Mouse (Mus musculus): ENCODE results near the gene Alg3. TPM values are rescaled to one million over a fixed set of nuclear protein-coding genes. Genes with fewer than 3 reads are reported as not detected.
A peak's percentile ranks its signal among the peaks of the same experiment; 100 is the strongest.

The Alg3 gene
- polyA plus RNA-seq, 1 experiment from 2014 or later, result 54.5 TPM

DNA sequence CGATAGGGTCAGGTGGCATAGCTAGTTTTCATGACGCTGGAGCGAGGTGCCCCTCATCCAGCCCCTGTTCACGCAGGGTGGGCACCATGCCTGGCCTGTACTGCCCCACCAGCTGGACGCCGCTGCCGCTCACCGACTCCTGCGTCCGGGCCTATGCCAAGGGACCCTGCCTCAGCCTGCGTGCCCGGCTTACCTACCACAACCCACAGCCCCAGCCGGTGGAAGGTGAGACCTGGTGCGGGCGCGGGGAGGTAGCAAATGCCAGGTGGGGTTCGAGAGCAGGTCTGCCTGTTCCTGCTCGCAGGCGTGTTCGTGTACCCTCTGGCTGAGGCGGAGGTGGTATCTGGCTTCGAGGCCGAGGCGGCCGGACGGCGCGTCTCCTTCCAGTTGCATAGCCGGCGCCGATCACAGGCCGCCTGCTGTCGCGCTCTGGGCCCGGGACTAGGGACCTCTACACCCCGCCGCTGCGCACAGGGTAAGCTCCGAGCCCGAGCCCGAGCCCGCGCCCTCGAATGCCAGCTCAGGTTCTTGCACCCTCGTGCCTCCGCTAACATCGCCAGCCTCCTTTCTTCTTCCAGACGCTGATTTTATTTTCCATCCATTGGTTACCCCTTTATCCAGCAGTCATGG is 20.3 kb downstream of the Alg3 start:
- no peaks in the 10 kb centered on the region for H3K9me3 ChIP-seq (ENCODE audit: control insufficient read depth, low read length)
- H3K4me2 ChIP-seq (replicated peaks; ENCODE audit: low read depth, low read length), result peak overlapping the region; percentile 14; the same call in 1 of the 2 replicates
- ATAC-seq (ENCODE audit: low FRiP score), result no peak
- WGBS, result 4% methylated on average over 48 of the region's 48 CpGs
- H3K27ac ChIP-seq (ENCODE audit: low read depth, low read length), result no peak overlapping the region
- peaks cover 10% of the 10 kb centered on the region for H3K4me1 ChIP-seq (replicated peaks; ENCODE audit: control insufficient read depth, insufficient read depth, low read length)
- H3K36me3 ChIP-seq (ENCODE audit: control insufficient read depth, insufficient read depth, low read length), result no peaks in the 10 kb centered on the region
- DNase-seq (ENCODE audit: low spot score), result peak; percentile 46
- peaks cover 52% of the 10 kb centered on the region for H3K27me3 ChIP-seq (ENCODE audit: control insufficient read depth, insufficient read depth, low read length)
- peak overlapping the region; percentile 49 for H3K4me3 ChIP-seq (ENCODE audit: low read depth, low read length)
- H3K9ac ChIP-seq (ENCODE audit: low read depth, low read length), result peak overlapping the region; percentile 4; the same call in 1 of the 2 replicates

DNA sequence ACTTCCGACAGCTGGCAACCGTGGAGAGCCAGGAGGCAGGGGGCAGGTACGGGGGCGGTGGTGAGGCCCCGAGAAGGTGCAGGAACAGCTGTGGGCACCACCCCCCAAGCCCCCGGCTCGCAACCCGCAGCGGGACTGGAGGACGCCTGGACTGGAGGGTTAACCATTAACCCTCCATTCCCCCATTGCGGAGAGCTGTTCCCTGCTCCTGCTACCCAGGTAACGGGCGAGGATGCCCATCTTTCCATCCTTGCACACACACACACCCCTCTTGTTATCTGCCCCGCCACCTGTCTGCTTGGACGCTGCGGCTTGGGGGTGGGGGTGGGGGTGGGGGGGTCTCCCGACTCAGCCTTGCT is 20.9 kb downstream of the Alg3 start:
- Histone ChIP-seq H3K4me1 (replicated peaks; ENCODE audit: control insufficient read depth, insufficient read depth, low read length) (peaks cover 10% of the 10 kb centered on the region), H3K36me3 (ENCODE audit: control insufficient read depth, insufficient read depth, low read length) (no peaks in the 10 kb centered on the region), H3K4me3 (ENCODE audit: low read depth, low read length) (peak overlapping the region; percentile 49), H3K27me3 (ENCODE audit: control insufficient read depth, insufficient read depth, low read length) (peaks cover 52% of the 10 kb centered on the region), H3K27ac (ENCODE audit: low read depth, low read length) (no peak overlapping the region), H3K9ac (ENCODE audit: low read depth, low read length) (peak overlapping the region; percentile 40; the same call in 1 of the 2 replicates), H3K4me2 (replicated peaks; ENCODE audit: low read depth, low read length) (peak overlapping the region; percentile 74), H3K9me3 (ENCODE audit: control insufficient read depth, low read length) (no peaks in the 10 kb centered on the region)
- ATAC-seq (ENCODE audit: low FRiP score) (peak; percentile 31; the same call in 1 of the 2 replicates), DNase-seq (ENCODE audit: low spot score) (no peak)
- WGBS, result 3% methylated on average over 17 of the region's 17 CpGs

DNA sequence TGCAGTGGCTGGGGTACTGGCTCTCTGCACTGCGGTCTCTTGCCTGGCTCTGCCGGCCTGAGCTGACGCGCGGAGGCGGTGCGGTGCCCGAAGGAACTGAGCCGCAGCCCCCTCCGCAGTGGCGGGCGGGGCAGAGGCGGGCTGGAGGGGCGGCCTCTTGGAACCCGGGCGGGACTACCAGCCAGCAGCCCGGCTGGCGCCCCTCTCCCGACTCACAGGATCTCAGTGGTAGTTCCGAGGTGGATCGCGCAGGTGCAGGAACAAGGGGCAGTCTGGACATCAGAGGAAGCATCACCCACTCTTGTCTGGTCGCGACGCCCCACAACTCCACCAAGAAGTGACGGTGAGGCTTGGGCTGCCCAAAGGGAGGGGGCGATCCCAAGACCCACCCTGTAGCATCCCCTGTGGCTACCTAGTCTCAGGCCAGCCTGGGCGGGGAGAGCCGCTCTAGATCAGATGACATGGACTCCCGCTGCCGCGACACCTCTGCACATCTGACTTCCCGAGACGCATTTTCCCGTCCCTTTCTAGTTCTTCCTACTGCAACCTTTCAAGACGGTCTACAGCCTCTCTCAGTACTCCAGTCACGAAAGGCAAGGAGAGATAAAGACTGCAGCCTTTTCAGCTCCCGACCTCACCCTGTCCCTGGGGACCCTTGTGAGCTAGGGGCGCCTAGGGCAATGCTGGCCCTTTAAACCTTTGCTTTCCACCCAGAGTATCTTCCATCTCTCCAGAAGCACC is 21.4 kb downstream of the Alg3 start:
- H3K36me3 ChIP-seq (ENCODE audit: control insufficient read depth, insufficient read depth, low read length), result no peaks in the 10 kb centered on the region
- peaks cover 10% of the 10 kb centered on the region for H3K4me1 ChIP-seq (replicated peaks; ENCODE audit: control insufficient read depth, insufficient read depth, low read length)
- H3K4me3 ChIP-seq (ENCODE audit: low read depth, low read length), result peak overlapping the region; percentile 49
- WGBS, result under 1% methylated on average over 35 of the region's 39 CpGs
- ATAC-seq (ENCODE audit: low FRiP score) (peak; percentile 82; the same call in 1 of the 2 replicates), DNase-seq (ENCODE audit: low spot score) (peak; percentile 72)
- H3K27ac ChIP-seq (ENCODE audit: low read depth, low read length), result no peak overlapping the region
- peaks cover 50% of the 10 kb centered on the region for H3K27me3 ChIP-seq (ENCODE audit: control insufficient read depth, insufficient read depth, low read length)
- H3K4me2 ChIP-seq (replicated peaks; ENCODE audit: low read depth, low read length), result peak overlapping the region; percentile 74
- H3K9me3 ChIP-seq (ENCODE audit: control insufficient read depth, low read length), result no peaks in the 10 kb centered on the region
- peak overlapping the region; percentile 40; the same call in 1 of the 2 replicates for H3K9ac ChIP-seq (ENCODE audit: low read depth, low read length)

DNA sequence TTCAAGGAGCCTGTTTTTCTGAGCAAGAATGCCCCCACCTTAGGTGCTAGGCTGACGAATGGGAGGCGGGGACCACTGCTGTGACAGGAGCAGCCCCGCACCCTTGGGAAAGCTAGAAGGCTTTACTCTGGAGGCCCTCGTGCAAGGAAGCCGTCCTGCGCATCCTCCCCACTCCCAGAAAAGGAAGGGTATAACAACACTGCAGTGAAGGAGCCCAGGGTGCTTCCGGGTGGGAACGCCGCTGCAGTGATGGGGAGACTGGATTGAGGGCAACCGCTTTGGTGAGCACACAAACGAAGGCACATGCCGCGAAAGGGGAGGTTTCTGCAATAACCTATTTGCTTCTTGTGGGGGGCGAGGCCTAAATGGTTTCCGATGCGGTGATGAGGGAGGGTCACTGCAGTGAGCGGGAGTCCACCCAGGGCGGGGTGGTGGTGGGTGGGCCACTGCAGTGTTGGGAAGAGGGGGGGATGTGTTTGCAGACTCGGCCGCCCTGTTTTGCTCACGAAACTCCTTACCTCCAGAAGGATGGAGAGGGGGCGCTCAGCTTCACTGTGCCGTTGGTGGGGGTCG is 22.1 kb downstream of the Alg3 start, which contains the start of gene Vwa5b2:
Gene Vwa5b2, plus strand, starts transcription at position 106 of the 573 bp plus-strand sequence.
- Histone ChIP-seq H3K9me3 (ENCODE audit: control insufficient read depth, low read length) (no peaks in the 10 kb centered on the region), H3K36me3 (ENCODE audit: control insufficient read depth, insufficient read depth, low read length) (no peaks in the 10 kb centered on the region), H3K4me1 (replicated peaks; ENCODE audit: control insufficient read depth, insufficient read depth, low read length) (peaks cover 10% of the 10 kb centered on the region), H3K27ac (ENCODE audit: low read depth, low read length) (no peak within 1 kb of the TSS), H3K27me3 (ENCODE audit: control insufficient read depth, insufficient read depth, low read length) (peaks cover 50% of the 10 kb centered on the region), H3K9ac (ENCODE audit: low read depth, low read length) (peak within 1 kb of the TSS; percentile 40), H3K4me2 (replicated peaks; ENCODE audit: low read depth, low read length) (peak within 1 kb of the TSS; percentile 74), H3K4me3 (ENCODE audit: low read depth, low read length) (peak within 1 kb of the TSS; percentile 49)
- under 1% methylated on average over 22 of the region's 24 CpGs for WGBS
- DNase-seq (ENCODE audit: low spot score) (peak; percentile 58), ATAC-seq (ENCODE audit: low FRiP score) (peak; percentile 40)

GRCm38 (mm10) chr16:20565075-20565474 is 46.5 kb downstream of the Alg3 start:
- no peak overlapping the region for H3K4me2 ChIP-seq (replicated peaks; ENCODE audit: low read depth, low read length)
- H3K27me3 ChIP-seq (ENCODE audit: control insufficient read depth, insufficient read depth, low read length), result no peaks in the 10 kb centered on the region
- no peak overlapping the region for H3K4me3 ChIP-seq (ENCODE audit: low read depth, low read length)
- H3K9ac ChIP-seq (ENCODE audit: low read depth, low read length), result no peak overlapping the region
- DNase-seq (ENCODE audit: low spot score) (no peak), ATAC-seq (ENCODE audit: low FRiP score) (no peak)
- no peaks in the 10 kb centered on the region for H3K4me1 ChIP-seq (replicated peaks; ENCODE audit: control insufficient read depth, insufficient read depth, low read length)
- no peaks in the 10 kb centered on the region for H3K9me3 ChIP-seq (ENCODE audit: control insufficient read depth, low read length)
- no peak overlapping the region for H3K27ac ChIP-seq (ENCODE audit: low read depth, low read length)
- WGBS, result 73% methylated on average over 1 of the region's 1 CpGs
- H3K36me3 ChIP-seq (ENCODE audit: control insufficient read depth, insufficient read depth, low read length), result peaks cover 4% of the 10 kb centered on the region; the same call in 1 of the 2 replicates

DNA sequence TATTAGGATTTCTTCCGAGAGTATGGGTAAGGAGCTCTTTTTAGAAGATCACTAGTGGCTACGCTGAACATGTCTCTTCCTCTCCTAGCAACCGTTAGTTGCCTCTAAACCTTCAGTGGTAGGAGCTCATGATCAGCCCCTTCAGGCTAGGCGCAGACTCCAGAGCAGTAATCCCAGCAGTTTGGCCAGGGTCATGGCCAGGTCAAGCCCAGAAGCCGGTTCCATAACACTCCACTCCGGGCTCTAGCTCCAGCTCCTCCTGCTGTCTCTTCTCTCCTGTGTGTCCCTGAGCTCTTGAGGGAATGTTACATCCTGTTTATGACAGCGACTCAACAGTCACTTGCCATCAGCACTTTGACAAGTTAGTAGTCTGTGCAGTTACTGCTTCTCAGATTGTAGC is 54.2 kb downstream of the Alg3 start:
- DNase-seq (ENCODE audit: low spot score) (no peak), ATAC-seq (ENCODE audit: low FRiP score) (no peak)
- no peak overlapping the region for H3K4me3 ChIP-seq (ENCODE audit: low read depth, low read length)
- no peak overlapping the region for H3K9ac ChIP-seq (ENCODE audit: low read depth, low read length)
- no peak overlapping the region for H3K27ac ChIP-seq (ENCODE audit: low read depth, low read length)
- no peaks in the 10 kb centered on the region for H3K4me1 ChIP-seq (replicated peaks; ENCODE audit: control insufficient read depth, insufficient read depth, low read length)
- no peak overlapping the region for H3K4me2 ChIP-seq (replicated peaks; ENCODE audit: low read depth, low read length)
- WGBS, result 85% methylated on average over 7 of the region's 7 CpGs
- H3K36me3 ChIP-seq (ENCODE audit: control insufficient read depth, insufficient read depth, low read length), result peaks cover 14% of the 10 kb centered on the region; the same call in 1 of the 2 replicates
- H3K9me3 ChIP-seq (ENCODE audit: control insufficient read depth, low read length), result no peaks in the 10 kb centered on the region
- no peaks in the 10 kb centered on the region for H3K27me3 ChIP-seq (ENCODE audit: control insufficient read depth, insufficient read depth, low read length)

MicroRNAs within 50 kb of the gene (microRNA counts, 519-probe panel; counts per million panel counts)
- 4,279 counts per million, percentile 44 among the panel's probes with 10 or more counts for microRNA mmu-miR-1224

Other genes with a start within 250 kb of the Alg3 start
- 65.4 and 89.9 TPM in 2 replicates for gene Abcc5, start 185.3 kb downstream of the Alg3 start, polyA plus RNA-seq (2014; fragmentation: Nextera tagmentation; extraction: Ambion mirVana)
- 132 and 139 TPM in 2 replicates for gene Eif2b5, start 112.9 kb downstream of the Alg3 start, polyA plus RNA-seq (2014; fragmentation: Nextera tagmentation; extraction: Ambion mirVana)
- gene Dvl3, start 94.8 kb downstream of the Alg3 start, polyA plus RNA-seq (2014; fragmentation: Nextera tagmentation; extraction: Ambion mirVana), result 50.8 and 58.9 TPM in 2 replicates
- gene Ap2m1, start 76.3 kb downstream of the Alg3 start, polyA plus RNA-seq (2014; fragmentation: Nextera tagmentation; extraction: Ambion mirVana), result 923 and 941 TPM in 2 replicates
- 52.4 and 63.1 TPM in 2 replicates for gene Abcf3, start 63.2 kb downstream of the Alg3 start, polyA plus RNA-seq (2014; fragmentation: Nextera tagmentation; extraction: Ambion mirVana)
- 1.6 and 4.1 TPM in 2 replicates for gene Vwa5b2, start 22.3 kb downstream of the Alg3 start, polyA plus RNA-seq (2014; fragmentation: Nextera tagmentation; extraction: Ambion mirVana)
- gene Eef1akmt4, start 142 bp downstream of the Alg3 start, polyA plus RNA-seq (2014; fragmentation: Nextera tagmentation; extraction: Ambion mirVana), result 26.9 and 32.5 TPM in 2 replicates
- not detected in 2 replicates for gene Gm49333, start 125 bp downstream of the Alg3 start, polyA plus RNA-seq (2014; fragmentation: Nextera tagmentation; extraction: Ambion mirVana)
- 6.0 and 6.2 TPM in 2 replicates for gene Camk2n2, start 9.6 kb upstream of the Alg3 start, polyA plus RNA-seq (2014; fragmentation: Nextera tagmentation; extraction: Ambion mirVana)
- gene Ece2, start 18.1 kb upstream of the Alg3 start, polyA plus RNA-seq (2014; fragmentation: Nextera tagmentation; extraction: Ambion mirVana), result 3.1 and 3.5 TPM in 2 replicates
- 427 and 504 TPM in 2 replicates for gene Psmd2, start 39.9 kb upstream of the Alg3 start, polyA plus RNA-seq (2014; fragmentation: Nextera tagmentation; extraction: Ambion mirVana)
- 140 and 173 TPM in 2 replicates for gene Eif4g1, start 56.6 kb upstream of the Alg3 start, polyA plus RNA-seq (2014; fragmentation: Nextera tagmentation; extraction: Ambion mirVana)
- 11.2 and 11.8 TPM in 2 replicates for gene Fam131a, start 81.5 kb upstream of the Alg3 start, polyA plus RNA-seq (2014; fragmentation: Nextera tagmentation; extraction: Ambion mirVana)
- 103 and 105 TPM in 2 replicates for gene Polr2h, start 105.9 kb upstream of the Alg3 start, polyA plus RNA-seq (2014; fragmentation: Nextera tagmentation; extraction: Ambion mirVana)
- 20.7 and 22.0 TPM in 2 replicates for gene Clcn2, start 106.0 kb upstream of the Alg3 start, polyA plus RNA-seq (2014; fragmentation: Nextera tagmentation; extraction: Ambion mirVana)
- gene Chrd, start 121.4 kb upstream of the Alg3 start, polyA plus RNA-seq (2014; fragmentation: Nextera tagmentation; extraction: Ambion mirVana), result 2.3 and 3.1 TPM in 2 replicates
- 0.39 and 0.83 TPM in 2 replicates for gene Thpo, start 122.8 kb upstream of the Alg3 start, polyA plus RNA-seq (2014; fragmentation: Nextera tagmentation; extraction: Ambion mirVana)

Measured in hindbrain, embryonic 11.5 days (tissue).